Mouse (Mus musculus) brown adipose tissue, adult 24 weeks (tissue): ENCODE results near the gene Ccdc126. TPM values are rescaled to one million over a fixed set of nuclear protein-coding genes. Genes with fewer than 3 reads are reported as not detected.

Experiments
- H3K27ac ChIP-seq: fragments of 200-500 bp; replicated peaks from 2 replicates; pipeline ENCODE4 v1.5.1; 2012; ENCODE audit warnings: low read depth, mild to moderate bottlenecking, low read length
- H3K4me1 ChIP-seq: fragments of 200-500 bp; 2 replicates; pipeline ENCODE4 v1.6.1; 2012; ENCODE audit warnings: low read length, mixed read lengths; ENCODE audit not compliant: control insufficient read depth, insufficient read depth, insufficient read length
- H3K4me3 ChIP-seq: fragments of 200-500 bp; 2 replicates; pipeline ENCODE4 v1.5.1; 2012; ENCODE audit warnings: low read depth, mild to moderate bottlenecking, low read length, moderate library complexity; ENCODE audit not compliant: insufficient read depth
- polyA plus RNA-seq: library from polyadenylated mRNA; stranded (reverse); fragments of >200 nt; gene quantifications from 2 replicates; pipeline ENCODE4 v1.2.4, GENCODE M21; 2012; ENCODE audit not compliant: missing spikeins, insufficient read depth, insufficient read length

Ccdc126 gene
- polyA plus RNA-seq, 1 experiment, result 1.1 TPM

GRCm38 (mm10) chr6:49373943-49374342, 54.9 kb downstream of the Ccdc126 start:
- Histone ChIP-seq H3K27ac (no peak overlapping the region), H3K4me1 (no peaks in the 10 kb centered on the region), H3K4me3 (no peak overlapping the region)

- Histone ChIP-seq H3K27ac (no peak overlapping the region), H3K4me3 (no peak overlapping the region), H3K4me1 (no peaks in the 10 kb centered on the region)
Observed at GRCm38 (mm10) chr6:49378328-49378727, 59.3 kb downstream of the Ccdc126 start.

Other genes with a start within 250 kb of the Ccdc126 start
- gene Malsu1, start 245.5 kb upstream of the Ccdc126 start, polyA plus RNA-seq, result 89.5 and 97.9 TPM in 2 replicates
- not detected in 2 replicates for gene Igf2bp3, start 104.3 kb upstream of the Ccdc126 start, polyA plus RNA-seq
- gene Tra2a, start 55.2 kb upstream of the Ccdc126 start, polyA plus RNA-seq, result 27.9 and 49.0 TPM in 2 replicates
- gene Fam221a, start 48.5 kb downstream of the Ccdc126 start, polyA plus RNA-seq, result not detected in 2 replicates
- gene Stk31, start 76.3 kb downstream of the Ccdc126 start, polyA plus RNA-seq, result not detected in 2 replicates